Mouse (Mus musculus): ENCODE data around the gene Icam2.

DNA sequence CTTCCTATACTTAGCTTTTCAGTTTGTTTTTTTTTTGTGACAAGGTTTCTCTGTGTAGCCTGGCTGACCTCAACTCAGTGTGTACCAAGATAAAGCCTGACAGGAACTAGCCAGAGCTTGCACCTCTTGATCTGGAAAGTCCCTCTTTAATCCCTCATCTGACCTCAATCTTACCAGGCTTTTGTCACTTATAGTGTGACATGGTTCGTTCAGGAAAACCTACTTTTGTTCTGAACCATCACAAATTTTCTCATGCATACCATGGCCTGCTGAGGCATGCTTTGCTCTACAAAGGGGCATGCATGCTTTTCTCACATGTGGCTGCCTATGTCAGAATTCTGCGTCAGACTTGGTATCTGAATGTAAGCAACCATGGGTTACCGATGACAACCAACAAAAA, 28.5 kb upstream of the Icam2 start:
- TF ChIP-seq CTCF (IDR thresholded peaks at IDR 0.05; ENCODE audit: borderline replicate concordance, insufficient read depth, low read depth, low read length) (no peak), POLR2A (IDR thresholded peaks at IDR 0.05; ENCODE audit: borderline replicate concordance, insufficient read depth, low read length) (no peak)

Data from cerebellum, adult 2 months (tissue).